Mouse (Mus musculus) gastrocnemius, postnatal 10 days (tissue): ENCODE data around the gene Tmem14c. TPM values are rescaled to one million over a fixed set of nuclear protein-coding genes. Genes with fewer than 3 reads are reported as not detected.
A peak's percentile ranks its signal among the peaks of the same experiment; 100 is the strongest.
"Not testable (repeated sequence)": the region's sequence is repeated elsewhere in the genome, so short reads cannot be mapped to it uniquely, and the experiment has no call there.

Source experiments
- DNase-seq: peaks from one replicate; pipeline ENCODE4 v3.0.0; 2021; ENCODE audit warnings: mixed read lengths
- long read RNA-seq, 2 experiments: library from polyadenylated mRNA; stranded (forward); transcript quantifications; one replicate each; pipeline ENCODE4 v2.0.0; 2021
- total RNA-seq, 2 experiments: library from RNA; stranded (reverse); gene quantifications; 2 replicates each; pipeline ENCODE4 v1.2.3; 2021

The Tmem14c gene
- total RNA-seq = 10 to 100 TPM; 65.9 to 79.8 TPM
- long read RNA-seq, experiment 1, transcript Tmem14c-201 (6 exons, 914 nt) = major isoform, 32 of 40 reads
- long read RNA-seq, experiment 1, partial matches to known transcripts = 3 of 40 reads
- long read RNA-seq, experiment 1, other reads (novel, unspliced or antisense) = 5 of 40 reads
- long read RNA-seq, experiment 2, transcript Tmem14c-201 (6 exons, 914 nt) = major isoform, 34 of 46 reads
- long read RNA-seq, experiment 2, partial matches to known transcripts = 2 of 46 reads
- long read RNA-seq, experiment 2, other reads (novel, unspliced or antisense) = 10 of 46 reads

GRCm38 (mm10) chr13:41015829-41016634, at the start of gene Tmem14c:
Gene Tmem14c, plus strand, starts transcription at chr13:41016292.
- peak; percentile 93 for DNase-seq

- no peak for DNase-seq
These were observed 48.5 kb upstream of the Tmem14c start for GRCm38 (mm10) chr13:40967609-40968008.

GRCm38 (mm10) chr13:40968564-40968963, 47.5 kb upstream of the Tmem14c start:
- DNase-seq = no peak

GRCm38 (mm10) chr13:40969761-40970390, 46.2 kb upstream of the Tmem14c start:
- no peak for DNase-seq

GRCm38 (mm10) chr13:40971261-40971660, 44.8 kb upstream of the Tmem14c start:
- DNase-seq = no peak

- no peak for DNase-seq
These were observed 44.3 kb upstream of the Tmem14c start for GRCm38 (mm10) chr13:40971831-40972230.

- DNase-seq = no peak
These were observed 43.1 kb upstream of the Tmem14c start for GRCm38 (mm10) chr13:40972976-40973375.

GRCm38 (mm10) chr13:40977609-40978008, 38.5 kb upstream of the Tmem14c start:
- DNase-seq = peak; percentile 60

GRCm38 (mm10) chr13:40978652-40979051, 37.4 kb upstream of the Tmem14c start:
- no peak for DNase-seq

- DNase-seq = no peak
These were observed 36.8 kb upstream of the Tmem14c start for GRCm38 (mm10) chr13:40979321-40979720.

GRCm38 (mm10) chr13:40982759-40983158, 33.3 kb upstream of the Tmem14c start:
- DNase-seq = no peak

- DNase-seq = no peak
These were observed 30.0 kb upstream of the Tmem14c start for GRCm38 (mm10) chr13:40986081-40986480.

- not testable (repeated sequence) for DNase-seq
These were observed 28.3 kb upstream of the Tmem14c start for GRCm38 (mm10) chr13:40987608-40988303.

- no peak for DNase-seq
These were observed 27.7 kb upstream of the Tmem14c start for GRCm38 (mm10) chr13:40988418-40988817.

- DNase-seq = no peak
These were observed 21.4 kb upstream of the Tmem14c start for GRCm38 (mm10) chr13:40994487-40995263.

GRCm38 (mm10) chr13:40998537-40998936, 17.6 kb upstream of the Tmem14c start:
- DNase-seq = not testable (repeated sequence)

GRCm38 (mm10) chr13:41000140-41000925, 15.8 kb upstream of the Tmem14c start:
- DNase-seq = peak; percentile 50

- peak; percentile 91 for DNase-seq
These were observed 15.0 kb upstream of the Tmem14c start, which contains the start of gene Pak1ip1 for GRCm38 (mm10) chr13:41000926-41001639. Gene Pak1ip1, plus strand, starts transcription at chr13:41001023.

GRCm38 (mm10) chr13:41002001-41002400, 14.1 kb upstream of the Tmem14c start:
- DNase-seq = no peak

GRCm38 (mm10) chr13:41006244-41006643, 9.8 kb upstream of the Tmem14c start:
- DNase-seq = no peak
